Comparison of ENCODE assay signal across 20 mouse cellular contexts in genomic region chr1:39408668-39409067, GRCm38 (mm10). TPM values are rescaled to one million over a fixed set of nuclear protein-coding genes. Genes with fewer than 3 reads are reported as not detected.
DNase-seq lines count a peak whose midpoint lies in the region; ATAC-seq and TF ChIP-seq lines count a peak whose summit lies in the region.
"Had no signal": no experiment of that assay in that cellular context is flagged by ENCODE, and none has a peak within 500 bp of the region (broad histone marks: within the 10 kb centered on the region; RNA-seq: fewer than 3 reads in every experiment).

No protein-coding gene starts in this region.

- TF ChIP-seq EP300 in CH12.LX (IDR thresholded peaks at IDR 0.05; ENCODE audit: low read length), result no peak

- H3K79me2 ChIP-seq in CH12.LX (replicated peaks; ENCODE audit: control insufficient read depth, extremely low read depth, insufficient read depth, poor library complexity, severe bottlenecking), result no peaks in the 10 kb centered on the region

- in situ Hi-C loops in CH12.LX (cut with MboI; ENCODE audit: low pct_ligation_motif_present, low pct_unique_long_range_greater_than_20kb, low sequenced_read_pairs), result no loop called here

- no peaks in the 10 kb centered on the region for H3K27me3 ChIP-seq in liver, embryonic 16.5 days (ENCODE audit: control insufficient read depth, insufficient read depth, low read depth, low read length)
- no peaks in the 10 kb centered on the region for H3K27me3 ChIP-seq in liver, embryonic 12.5 days (replicated peaks)
- H3K27me3 ChIP-seq in CH12.LX (replicated peaks), result no peaks in the 10 kb centered on the region
- no peaks in the 10 kb centered on the region for H3K27me3 ChIP-seq in small intestine, adult 2 months (ENCODE audit: control insufficient read depth, insufficient read depth, low read length)
- H3K27me3 ChIP-seq: forebrain, embryonic 15.5 days; heart, embryonic 15.5 days; hindbrain, embryonic 13.5 days; midbrain, embryonic 13.5 days had no signal

- no peak for TF ChIP-seq CTCF in CH12.LX (conservative IDR thresholded peaks at IDR 0.05 in 1 of 2, IDR thresholded peaks at IDR 0.05 in 1 of 2; ENCODE audit: low read depth in 2 of 2, low read length in 2 of 2)
- no peak for TF ChIP-seq CTCF in small intestine, adult 2 months (IDR thresholded peaks at IDR 0.05; ENCODE audit: extremely low read depth, insufficient read length, insufficient replicate concordance, low read depth, low read length)

- DNase-seq in CH12.LX (ENCODE audit: extremely low read depth), result peak; percentile 21
- no peak for DNase-seq in adrenal gland, postnatal 36 days
- DNase-seq in embryo, embryonic 10 days (ENCODE audit: low spot score), result no peak
- no peak for DNase-seq in cerebellum, adult 11-12 months
- DNase-seq: adrenal gland, postnatal 10 days; B cell, adult 2 months; cerebellum, postnatal 10 days; heart, adult 11 months; kidney, adult 2 months; right cerebral cortex, postnatal 25 days; thymus, postnatal 36 days had no signal

- no peak overlapping the region for H3K4me2 ChIP-seq in liver, embryonic 16.5 days (ENCODE audit: low read depth, low read length)
- no peak overlapping the region for H3K4me2 ChIP-seq in liver, embryonic 12.5 days
- H3K4me2 ChIP-seq in CH12.LX (ENCODE audit: insufficient read depth, low read depth, poor library complexity, severe bottlenecking), result no peak overlapping the region
- H3K4me2 ChIP-seq: forebrain, embryonic 15.5 days; heart, embryonic 15.5 days; hindbrain, embryonic 13.5 days; midbrain, embryonic 13.5 days had no signal

- H3K36me3 ChIP-seq in liver, embryonic 16.5 days (ENCODE audit: control insufficient read depth, insufficient read depth), result no peaks in the 10 kb centered on the region
- H3K36me3 ChIP-seq in liver, embryonic 12.5 days, result no peaks in the 10 kb centered on the region
- H3K36me3 ChIP-seq in CH12.LX (replicated peaks in 1 of 2; ENCODE audit: control insufficient read depth in 1 of 2, insufficient read depth in 1 of 2, low read length in 1 of 2), result no peaks in the 10 kb centered on the region
- H3K36me3 ChIP-seq in small intestine, adult 2 months (ENCODE audit: control insufficient read depth, insufficient read depth, low read length), result 0 out of 2 replicates have a peak, but pooled peaks cover 3% of the 10 kb centered on the region
- H3K36me3 ChIP-seq: forebrain, embryonic 15.5 days; heart, embryonic 15.5 days; hindbrain, embryonic 13.5 days; midbrain, embryonic 13.5 days had no signal

- peaks cover 11% of the 10 kb centered on the region for H3K4me1 ChIP-seq in liver, embryonic 16.5 days (ENCODE audit: control insufficient read depth, low read depth, low read length)
- peaks cover 16% of the 10 kb centered on the region for H3K4me1 ChIP-seq in liver, embryonic 12.5 days
- peaks cover 2 to 45% of the 10 kb centered on the region in 2 experiments; a peak in 3 of 4 replicates for H3K4me1 ChIP-seq in CH12.LX (ENCODE audit: control insufficient read depth in 1 of 2, insufficient read depth in 2 of 2)
- no peaks in the 10 kb centered on the region for H3K4me1 ChIP-seq in small intestine, adult 2 months (ENCODE audit: control insufficient read depth, insufficient read depth, insufficient read length, low read length)
- H3K4me1 ChIP-seq: forebrain, embryonic 15.5 days had no signal

- 42% methylated on average over 7 of the region's 7 CpGs for WGBS in liver, embryonic 16.5 days (ENCODE audit: insufficient replicate concordance)
- 43% methylated on average over 7 of the region's 7 CpGs for WGBS in liver, embryonic 12.5 days (ENCODE audit: insufficient replicate concordance)
- 43% methylated on average over 7 of the region's 7 CpGs for WGBS in small intestine, adult 2 months

- no peak overlapping the region for H3K4me3 ChIP-seq in liver, embryonic 16.5 days (ENCODE audit: low read depth, low read length)
- H3K4me3 ChIP-seq in liver, embryonic 12.5 days, result no peak overlapping the region
- no peak overlapping the region for H3K4me3 ChIP-seq in CH12.LX (replicated peaks in 1 of 3; ENCODE audit: low read depth in 2 of 3, low read length in 2 of 3, poor library complexity in 1 of 3)
- no peak overlapping the region for H3K4me3 ChIP-seq in small intestine, adult 2 months (ENCODE audit: low read depth, low read length)
- H3K4me3 ChIP-seq: forebrain, embryonic 15.5 days; heart, embryonic 15.5 days; hindbrain, embryonic 13.5 days; midbrain, embryonic 13.5 days had no signal

- dilution Hi-C loops in CH12.LX (cut with MboI; ENCODE audit: extremely low pct_ligation_motif_present, extremely low pct_unique_long_range_greater_than_20kb, low sequenced_read_pairs), result no loop called here

- ATAC-seq in liver, embryonic 16.5 days (ENCODE audit: low read depth), result no peak
- ATAC-seq in liver, embryonic 12.5 days, result no peak
- ATAC-seq in hematopoietic stem cell, adult 5-6 weeks (replicated peaks in 1 of 2; ENCODE audit: insufficient read depth in 1 of 2, low FRiP score in 2 of 2, low TSS enrichment in 1 of 2, low read depth in 1 of 2, poor library complexity in 2 of 2, severe bottlenecking in 2 of 2), result peak; percentile 54 to 65; a peak in 2 of 4 replicates
- ATAC-seq: forebrain, embryonic 15.5 days; midbrain, embryonic 13.5 days had no signal

- H3K27ac ChIP-seq in liver, embryonic 16.5 days (ENCODE audit: low read length), result peak overlapping the region; percentile 27; the same call in 1 of the 2 replicates
- H3K27ac ChIP-seq in liver, embryonic 12.5 days, result no peak overlapping the region
- no peak overlapping the region for H3K27ac ChIP-seq in CH12.LX (ENCODE audit: insufficient read depth, low read depth)
- H3K27ac ChIP-seq in small intestine, adult 2 months (ENCODE audit: insufficient read depth, low read depth, low read length), result 0 out of 2 replicates have a peak overlapping the region, but pooled peaks have one; percentile 13
- H3K27ac ChIP-seq: forebrain, embryonic 15.5 days; heart, embryonic 15.5 days; hindbrain, embryonic 13.5 days; liver, embryonic 14.5 days; midbrain, embryonic 13.5 days had no signal

- TF ChIP-seq RAD21 in CH12.LX (IDR thresholded peaks at IDR 0.05; ENCODE audit: low read depth, low read length), result no peak

- no peak for TF ChIP-seq POLR2A in CH12.LX (IDR thresholded peaks at IDR 0.05; ENCODE audit: low read depth, low read length)
- TF ChIP-seq POLR2A in small intestine, adult 2 months (IDR thresholded peaks at IDR 0.05; ENCODE audit: low read depth, low read length), result no peak

- no peaks in the 10 kb centered on the region for H3K9me3 ChIP-seq in liver, embryonic 16.5 days (replicated peaks; ENCODE audit: control insufficient read depth, low read length)
- no peaks in the 10 kb centered on the region for H3K9me3 ChIP-seq in liver, embryonic 12.5 days (replicated peaks)
- no peaks in the 10 kb centered on the region for H3K9me3 ChIP-seq in CH12.LX (replicated peaks; ENCODE audit: low read length)
- H3K9me3 ChIP-seq: forebrain, embryonic 15.5 days; heart, embryonic 15.5 days; hindbrain, embryonic 13.5 days; midbrain, embryonic 13.5 days had no signal

- no peak overlapping the region for H3K9ac ChIP-seq in liver, embryonic 16.5 days (ENCODE audit: low read depth, low read length)
- no peak overlapping the region for H3K9ac ChIP-seq in liver, embryonic 12.5 days
- H3K9ac ChIP-seq in CH12.LX (ENCODE audit: insufficient read depth, low read depth), result no peak overlapping the region
- H3K9ac ChIP-seq: forebrain, embryonic 15.5 days; heart, embryonic 15.5 days; hindbrain, embryonic 13.5 days; liver, embryonic 14.5 days; midbrain, embryonic 13.5 days had no signal

TF ChIP-seq in CH12.LX, 34 proteins besides CTCF, POLR2A, EP300 and RAD21:
- TF ChIP-seq ZMIZ1 (IDR thresholded peaks at IDR 0.05; ENCODE audit: low read depth, low read length) (no peak), POLR2AphosphoS2 (IDR thresholded peaks at IDR 0.05; ENCODE audit: low read depth, low read length) (no peak), BHLHE40 (IDR thresholded peaks at IDR 0.05; ENCODE audit: low read depth, low read length) (no peak), KAT2A (IDR thresholded peaks at IDR 0.05; ENCODE audit: insufficient replicate concordance, low read length) (no peak), MAX (IDR thresholded peaks at IDR 0.05; ENCODE audit: low read length) (no peak), ZKSCAN1 (IDR thresholded peaks at IDR 0.05; ENCODE audit: borderline replicate concordance, low read depth, low read length) (no peak), TCF12 (IDR thresholded peaks at IDR 0.05; ENCODE audit: low read depth, low read length) (no peak), MEF2A (IDR thresholded peaks at IDR 0.05; ENCODE audit: borderline replicate concordance, low read depth, low read length) (no peak), MYC (IDR thresholded peaks at IDR 0.05; ENCODE audit: low read depth, low read length) (no peak), E2F4 (IDR thresholded peaks at IDR 0.05; ENCODE audit: insufficient replicate concordance, low read depth, low read length) (no peak), ZC3H11A (IDR thresholded peaks at IDR 0.05; ENCODE audit: low read depth, low read length) (no peak), USF1 (IDR thresholded peaks at IDR 0.05; ENCODE audit: low read depth, low read length) (no peak), NRF1 (IDR thresholded peaks at IDR 0.05; ENCODE audit: low read depth, low read length) (no peak), HCFC1 (IDR thresholded peaks at IDR 0.05; ENCODE audit: low read depth, low read length) (no peak), ETS1 (conservative IDR thresholded peaks at IDR 0.05; ENCODE audit: low read depth, low read length) (no peak), MAFK (IDR thresholded peaks at IDR 0.05; ENCODE audit: insufficient replicate concordance, low read length) (no peak), ZNF384 (IDR thresholded peaks at IDR 0.05; ENCODE audit: low read depth, low read length) (no peak), GABPA (IDR thresholded peaks at IDR 0.05; ENCODE audit: insufficient replicate concordance, low read depth, low read length) (no peak), RCOR1 (conservative IDR thresholded peaks at IDR 0.05; ENCODE audit: low read depth, low read length) (no peak), USF2 (conservative IDR thresholded peaks at IDR 0.05; ENCODE audit: low read depth, low read length) (no peak)

RNA-seq across cellular contexts. Expression of gene Rpl31, which starts 41.0 kb away (rescaled TPM):
- 252 and 283 TPM in 2 replicates for polyA plus RNA-seq in liver, embryonic 16.5 days (2015; fragmentation: Nextera tagmentation; extraction: Ambion mirVana)
- 511 and 538 TPM in 2 replicates for polyA plus RNA-seq in liver, embryonic 12.5 days (2016; fragmentation: Nextera tagmentation; extraction: Ambion mirVana)
- 1,766 and 2,121 TPM in 2 replicates for total RNA-seq in CH12.LX (2012; rRNA removed)
- 1,044 and 1,145 TPM in 2 replicates for total RNA-seq in CH12.LX (2014; rRNA removed)
- polyA plus RNA-seq in CH12.LX (2012; ENCODE audit: insufficient read length, low read depth), result 795 and 949 TPM in 2 replicates
- total RNA-seq in hematopoietic stem cell, adult 5-6 weeks (2017), result 486 and 732 TPM in 2 replicates
- 34.5 and 55.5 TPM in 2 replicates for polyA plus RNA-seq in small intestine, adult 2 months (2012; rRNA removed)
- total RNA-seq in adrenal gland, postnatal 36 days (2021), result 100 to 1,000 TPM; 739 to 814 TPM

Comparison
In these comparisons a context has a peak if more than half of its experiments do, and no peak if none do; other contexts are left out.
1. H3K27ac ChIP-seq: peak in liver, embryonic 16.5 days (single experiment) and small intestine, adult 2 months (single experiment); none in liver, embryonic 12.5 days (single experiment) and CH12.LX (single experiment).
2. ATAC-seq: peak in hematopoietic stem cell, adult 5-6 weeks (2 of 2); none in liver, embryonic 16.5 days (single experiment) and liver, embryonic 12.5 days (single experiment).